Mouse (Mus musculus): ENCODE measurements around the gene Rpl6. TPM values are rescaled to one million over a fixed set of nuclear protein-coding genes. Genes with fewer than 3 reads are reported as not detected.
"Not testable (repeated sequence)": the region's sequence is repeated elsewhere in the genome, so short reads cannot be mapped to it uniquely, and the experiment has no call there.

The Rpl6 gene
- polyA plus RNA-seq, 1 experiment from 2014 or later = 556 TPM

DNA sequence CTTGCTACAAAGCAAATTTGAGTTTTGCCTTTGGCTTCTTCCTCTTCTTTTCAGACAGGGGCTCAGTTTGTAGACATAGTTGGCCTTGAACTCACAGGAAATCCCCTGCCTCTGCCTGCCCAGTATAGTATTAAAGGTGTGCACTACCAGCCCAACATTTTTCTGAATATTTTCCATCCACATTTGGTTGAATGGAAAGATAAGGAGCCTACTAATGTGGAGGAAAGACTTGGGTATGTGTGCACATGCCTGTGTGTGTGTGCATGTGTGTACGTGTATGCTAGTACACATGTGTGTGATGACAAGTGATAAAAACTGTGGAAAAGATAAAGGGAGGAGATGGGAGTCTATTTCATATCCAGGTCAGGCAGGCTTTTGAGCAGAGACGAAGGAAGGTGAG lies 21.6 kb downstream of the Rpl6 start:
- no peaks in the 10 kb centered on the region for H3K9me3 ChIP-seq (replicated peaks)
- H3K4me3 ChIP-seq (replicated peaks) = peak overlapping the region; percentile 1; the same call in 1 of the 2 replicates
- H3K4me1 ChIP-seq (replicated peaks) = peaks cover 87% of the 10 kb centered on the region
- peak overlapping the region; percentile 85 for H3K27ac ChIP-seq
- WGBS (ENCODE audit: insufficient replicate concordance) = 41% methylated on average over 2 of the region's 2 CpGs
- ATAC-seq (ENCODE audit: low read depth) (no peak), DNase-seq (no peak)
- peak overlapping the region; percentile 64 for H3K9ac ChIP-seq
- peaks cover 32% of the 10 kb centered on the region for H3K36me3 ChIP-seq
- H3K4me2 ChIP-seq = peak overlapping the region; percentile 44
- H3K27me3 ChIP-seq = no peaks in the 10 kb centered on the region

DNA sequence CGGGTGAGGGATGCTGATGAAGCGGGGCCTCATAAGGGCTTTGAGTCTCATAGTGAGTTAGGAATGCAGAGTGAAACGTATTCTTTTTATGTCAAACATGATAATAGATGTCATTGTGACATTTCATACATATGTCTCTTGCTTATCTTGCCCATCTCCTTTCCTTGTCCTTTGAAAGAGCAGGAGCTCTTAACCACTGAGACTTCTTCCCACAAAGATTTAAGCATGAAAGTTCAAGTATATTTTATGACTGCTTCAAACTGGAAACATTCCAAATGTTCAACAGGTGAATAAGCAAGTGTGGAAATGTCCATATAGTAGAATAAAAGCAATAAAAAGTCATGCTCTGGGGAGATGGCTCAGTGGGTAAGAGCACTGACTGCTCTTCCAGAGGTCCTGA lies 22.1 kb downstream of the Rpl6 start:
- ATAC-seq (ENCODE audit: low read depth) = no peak

DNA sequence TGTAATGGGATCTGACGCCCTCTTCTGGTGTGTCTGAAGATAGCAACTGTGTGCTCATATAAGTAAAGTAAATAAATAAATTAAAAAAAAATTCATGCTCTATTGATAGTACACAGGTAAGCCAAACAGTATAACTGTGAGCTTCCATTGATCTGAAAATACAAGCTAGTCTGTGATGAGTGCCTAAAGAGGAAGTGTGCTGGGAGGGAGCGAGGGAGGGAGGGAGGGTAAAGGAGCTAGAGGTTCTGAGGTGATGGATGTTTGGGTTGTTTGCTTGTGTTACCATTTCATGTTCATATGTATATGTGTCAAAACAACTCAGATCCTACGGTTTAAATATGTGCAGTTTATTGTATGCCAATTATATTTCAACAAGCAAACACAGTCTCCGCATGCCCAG lies 22.6 kb downstream of the Rpl6 start:
- H3K4me2 ChIP-seq = peak overlapping the region; percentile 44
- WGBS (ENCODE audit: insufficient replicate concordance) = 68% methylated on average over 4 of the region's 4 CpGs
- H3K36me3 ChIP-seq = peaks cover 33% of the 10 kb centered on the region
- H3K4me1 ChIP-seq (replicated peaks) = peaks cover 90% of the 10 kb centered on the region
- H3K27me3 ChIP-seq = no peaks in the 10 kb centered on the region
- DNase-seq (no peak), ATAC-seq (ENCODE audit: low read depth) (no peak)
- H3K4me3 ChIP-seq (replicated peaks) = no peak overlapping the region
- H3K9me3 ChIP-seq (replicated peaks) = no peaks in the 10 kb centered on the region
- H3K27ac ChIP-seq = peak overlapping the region; percentile 85; the same call in 1 of the 2 replicates
- peak overlapping the region; percentile 64; the same call in 1 of the 2 replicates for H3K9ac ChIP-seq

More for the DNA sequence above, 22.1 kb downstream of the Rpl6 start:
- 49% methylated on average over 3 of the region's 3 CpGs for WGBS (ENCODE audit: insufficient replicate concordance)
- peak overlapping the region; percentile 1; the same call in 1 of the 2 replicates for H3K4me3 ChIP-seq (replicated peaks)
- no peak for DNase-seq
- H3K36me3 ChIP-seq = peaks cover 32% of the 10 kb centered on the region
- peak overlapping the region; percentile 64 for H3K9ac ChIP-seq
- peak overlapping the region; percentile 85 for H3K27ac ChIP-seq
- H3K27me3 ChIP-seq = no peaks in the 10 kb centered on the region
- peaks cover 89% of the 10 kb centered on the region for H3K4me1 ChIP-seq (replicated peaks)
- H3K9me3 ChIP-seq (replicated peaks) = no peaks in the 10 kb centered on the region
- peak overlapping the region; percentile 44 for H3K4me2 ChIP-seq

DNA sequence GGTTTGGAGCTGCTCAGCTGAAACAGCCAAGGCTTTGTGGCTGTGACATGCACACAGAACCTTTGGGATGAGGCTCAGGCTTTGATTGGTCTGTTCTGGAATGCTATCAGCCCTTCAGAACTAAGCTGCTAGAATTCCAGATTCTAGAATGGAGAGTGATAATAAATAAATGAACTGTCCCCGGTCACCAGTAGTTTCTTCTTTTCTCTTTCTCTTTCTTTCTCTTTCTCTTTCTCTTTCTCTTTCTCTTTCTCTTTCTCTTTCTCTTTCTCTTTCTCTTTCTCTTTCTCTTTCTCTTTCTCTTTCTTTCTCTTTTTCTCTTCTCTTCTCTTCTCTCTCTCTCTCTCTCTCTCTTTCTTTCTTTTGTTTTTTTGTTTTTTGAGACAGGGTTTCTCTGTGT lies 23.0 kb downstream of the Rpl6 start:
- not testable (repeated sequence) for ATAC-seq (ENCODE audit: low read depth); H3K9me3 ChIP-seq (replicated peaks); H3K4me3 ChIP-seq (replicated peaks); DNase-seq; H3K27me3 ChIP-seq
- WGBS (ENCODE audit: insufficient replicate concordance) = 76% methylated on average over 1 of the region's 1 CpGs
- Histone ChIP-seq H3K4me1 (replicated peaks) (peaks cover 90% of the 10 kb centered on the region), H3K9ac (0 out of 2 replicates have a peak overlapping the region, but pooled peaks have one; percentile 31), H3K4me2 (peak overlapping the region; percentile 41), H3K27ac (peak overlapping the region; percentile 85; the same call in 1 of the 2 replicates), H3K36me3 (peaks cover 36% of the 10 kb centered on the region)

DNA sequence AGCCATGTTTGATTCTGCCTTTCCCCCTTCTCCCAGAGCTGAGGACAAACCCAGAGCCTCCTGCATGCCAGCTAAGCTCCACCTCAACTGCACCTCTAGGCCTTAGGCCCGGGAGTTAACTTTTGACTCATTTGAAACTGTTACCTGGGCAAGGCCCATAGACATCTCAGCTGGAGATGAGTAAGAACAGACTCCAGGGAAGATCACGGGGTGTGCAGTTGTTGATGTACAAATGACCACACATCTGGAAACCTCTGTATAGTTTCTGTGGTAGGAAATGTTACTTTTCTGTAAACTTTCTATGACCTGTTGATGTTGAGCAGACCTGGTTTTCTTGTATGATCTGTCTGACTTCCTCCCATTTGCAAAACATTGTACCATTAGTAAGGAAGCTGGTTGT lies 24.9 kb downstream of the Rpl6 start:
- Histone ChIP-seq H3K4me1 (replicated peaks) (peaks cover 95% of the 10 kb centered on the region), H3K4me3 (replicated peaks) (no peak overlapping the region), H3K4me2 (no peak overlapping the region), H3K27ac (peak overlapping the region; percentile 77), H3K9ac (no peak overlapping the region), H3K9me3 (replicated peaks) (no peaks in the 10 kb centered on the region), H3K36me3 (peaks cover 39% of the 10 kb centered on the region), H3K27me3 (no peaks in the 10 kb centered on the region)
- ATAC-seq (ENCODE audit: low read depth) (no peak), DNase-seq (no peak)
- WGBS (ENCODE audit: insufficient replicate concordance) = 93% methylated on average over 2 of the region's 2 CpGs

DNA sequence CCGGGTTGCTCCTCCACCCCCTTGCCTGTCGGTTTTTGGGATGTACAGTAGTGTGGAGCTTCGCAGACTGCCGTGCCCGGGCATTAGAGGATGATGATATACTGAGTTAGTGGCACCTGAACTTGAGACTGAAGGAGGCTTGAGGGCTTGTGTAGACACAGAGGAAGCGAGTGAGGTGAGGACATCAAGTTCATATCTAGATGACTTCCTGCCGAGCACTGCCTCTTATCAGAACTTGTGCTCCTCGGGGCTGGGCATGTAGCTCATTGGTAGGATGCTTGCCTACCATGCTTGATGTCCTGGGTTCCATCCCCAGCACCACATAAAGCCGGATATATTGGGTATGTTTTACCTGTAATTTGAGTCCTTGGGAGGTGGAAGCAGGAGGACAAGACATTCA lies 26.5 kb downstream of the Rpl6 start:
- peak; percentile 71 for ATAC-seq (ENCODE audit: low read depth)
- 48% methylated on average over 9 of the region's 9 CpGs for WGBS (ENCODE audit: insufficient replicate concordance)
- H3K9me3 ChIP-seq (replicated peaks) = no peaks in the 10 kb centered on the region

DNA sequence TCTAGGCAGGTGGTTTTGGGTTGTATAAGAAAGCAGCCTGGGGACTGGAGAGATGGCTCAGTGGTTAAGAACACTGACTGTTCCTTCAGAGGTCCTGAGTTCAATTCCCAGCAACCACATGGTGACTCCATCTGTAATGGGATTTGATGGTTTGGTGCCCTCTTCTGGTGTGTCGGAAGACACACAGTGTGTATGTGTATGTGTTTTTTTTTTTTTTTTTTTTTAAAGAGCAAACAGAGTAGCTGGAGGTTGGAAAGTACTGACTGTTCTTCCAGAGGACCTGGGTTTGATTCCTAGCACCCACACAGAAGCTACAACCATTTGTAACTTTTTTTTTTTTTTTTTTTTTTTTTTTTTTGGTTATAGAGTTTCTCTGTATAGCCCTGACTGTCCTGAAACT lies 28.5 kb downstream of the Rpl6 start:
- peaks cover 35% of the 10 kb centered on the region for H3K36me3 ChIP-seq
- H3K9ac ChIP-seq = no peak overlapping the region
- H3K4me1 ChIP-seq (replicated peaks) = peaks cover 94% of the 10 kb centered on the region
- peak overlapping the region; percentile 99 for H3K27ac ChIP-seq
- no peaks in the 10 kb centered on the region for H3K9me3 ChIP-seq (replicated peaks)
- no peak for ATAC-seq (ENCODE audit: low read depth)
- H3K4me3 ChIP-seq (replicated peaks) = no peak overlapping the region
- H3K4me2 ChIP-seq = 0 out of 2 replicates have a peak overlapping the region, but pooled peaks have one; percentile 49
- no peak for DNase-seq
- 86% methylated on average over 1 of the region's 1 CpGs for WGBS (ENCODE audit: insufficient replicate concordance)
- no peaks in the 10 kb centered on the region for H3K27me3 ChIP-seq

More for the DNA sequence above, 26.5 kb downstream of the Rpl6 start:
- H3K4me2 ChIP-seq = peak overlapping the region; percentile 46
- H3K27ac ChIP-seq = peak overlapping the region; percentile 77
- H3K9ac ChIP-seq = peak overlapping the region; percentile 51
- H3K36me3 ChIP-seq = peaks cover 40% of the 10 kb centered on the region
- peak overlapping the region; percentile 4 for H3K4me3 ChIP-seq (replicated peaks)
- H3K4me1 ChIP-seq (replicated peaks) = peaks cover 96% of the 10 kb centered on the region
- no peak for DNase-seq
- no peaks in the 10 kb centered on the region for H3K27me3 ChIP-seq

DNA sequence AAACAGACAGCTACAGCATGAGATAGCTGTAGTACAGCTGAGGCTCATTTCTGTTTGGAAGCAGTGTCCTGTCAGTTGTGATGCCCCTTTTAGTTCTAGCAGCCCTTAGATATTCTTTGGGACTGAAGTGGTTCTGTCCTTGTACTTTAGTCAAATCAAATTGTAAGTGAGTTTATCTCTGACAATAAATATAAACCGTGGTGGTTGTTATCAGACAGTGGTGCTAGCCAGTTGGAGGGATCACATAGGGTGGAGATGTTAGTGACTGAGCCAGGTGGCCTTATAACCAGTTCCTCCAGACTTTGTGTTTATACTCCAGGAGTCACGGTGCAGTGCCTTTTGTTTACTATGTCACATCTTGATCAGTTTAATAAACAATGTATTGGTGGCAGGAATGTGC lies 29.4 kb downstream of the Rpl6 start:
- H3K36me3 ChIP-seq = peaks cover 29% of the 10 kb centered on the region
- H3K4me3 ChIP-seq (replicated peaks) = peak overlapping the region; percentile 14; the same call in 1 of the 2 replicates
- peak; percentile 58 for ATAC-seq (ENCODE audit: low read depth)
- peaks cover 94% of the 10 kb centered on the region for H3K4me1 ChIP-seq (replicated peaks)
- H3K27ac ChIP-seq = peak overlapping the region; percentile 99
- H3K27me3 ChIP-seq = no peaks in the 10 kb centered on the region
- DNase-seq = no peak
- WGBS (ENCODE audit: insufficient replicate concordance) = 23% methylated on average over 2 of the region's 2 CpGs
- H3K4me2 ChIP-seq = peak overlapping the region; percentile 49
- H3K9me3 ChIP-seq (replicated peaks) = no peaks in the 10 kb centered on the region
- H3K9ac ChIP-seq = peak overlapping the region; percentile 65

DNA sequence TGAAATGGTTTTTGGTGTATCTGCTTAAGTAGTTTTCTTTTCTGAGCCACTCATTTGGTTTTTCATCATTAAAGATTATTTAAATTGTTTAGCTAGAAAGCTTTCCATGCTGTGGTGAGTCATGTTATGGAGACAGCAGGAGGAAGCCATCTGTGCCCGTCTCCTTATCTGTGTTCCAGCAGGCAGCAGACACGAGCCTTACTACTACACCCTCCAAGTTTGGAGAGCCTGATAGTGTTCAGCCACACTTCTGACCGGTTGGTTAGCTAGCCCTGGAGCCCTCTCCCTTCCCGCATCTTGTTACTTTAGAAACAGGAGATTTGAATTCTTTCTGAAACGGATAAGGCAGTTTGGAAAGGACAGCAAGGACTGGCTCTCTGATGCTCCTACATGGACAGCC lies 31.9 kb downstream of the Rpl6 start:
- peak overlapping the region; percentile 99 for H3K27ac ChIP-seq
- 16% methylated on average over 5 of the region's 5 CpGs for WGBS (ENCODE audit: insufficient replicate concordance)
- peak overlapping the region; percentile 37 for H3K4me3 ChIP-seq (replicated peaks)
- DNase-seq (peak; percentile 87), ATAC-seq (ENCODE audit: low read depth) (peak; percentile 97)
- H3K4me2 ChIP-seq = peak overlapping the region; percentile 63
- H3K36me3 ChIP-seq = peaks cover 15% of the 10 kb centered on the region
- H3K4me1 ChIP-seq (replicated peaks) = peaks cover 93% of the 10 kb centered on the region
- peak overlapping the region; percentile 75 for H3K9ac ChIP-seq
- no peaks in the 10 kb centered on the region for H3K9me3 ChIP-seq (replicated peaks)
- H3K27me3 ChIP-seq = no peaks in the 10 kb centered on the region

DNA sequence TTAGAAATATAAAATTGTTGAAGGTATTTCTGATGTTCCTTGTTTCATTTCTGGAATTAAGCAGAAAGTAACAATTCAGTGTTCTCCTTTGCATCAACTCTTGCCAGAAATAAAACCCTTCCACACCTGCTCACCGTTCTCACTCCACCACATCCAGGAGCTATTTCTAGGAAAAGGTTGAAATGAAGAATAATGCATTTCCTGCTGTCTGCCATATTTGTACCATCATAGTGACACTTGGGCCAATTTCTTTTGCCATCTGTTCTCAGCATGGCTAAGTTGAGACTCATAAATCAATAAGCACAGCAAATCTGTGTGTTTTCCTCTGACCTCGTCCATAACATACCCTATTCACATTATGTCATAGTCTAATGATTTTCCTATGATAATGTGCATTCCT lies 33.9 kb downstream of the Rpl6 start:
- Histone ChIP-seq H3K9me3 (replicated peaks) (no peaks in the 10 kb centered on the region), H3K27ac (peak overlapping the region; percentile 99), H3K9ac (peak overlapping the region; percentile 44), H3K36me3 (peaks cover 8% of the 10 kb centered on the region), H3K27me3 (no peaks in the 10 kb centered on the region), H3K4me1 (replicated peaks) (peaks cover 95% of the 10 kb centered on the region), H3K4me2 (peak overlapping the region; percentile 12; the same call in 1 of the 2 replicates), H3K4me3 (replicated peaks) (no peak overlapping the region)
- DNase-seq (no peak), ATAC-seq (ENCODE audit: low read depth) (no peak)
- 72% methylated on average over 2 of the region's 2 CpGs for WGBS (ENCODE audit: insufficient replicate concordance)

DNA sequence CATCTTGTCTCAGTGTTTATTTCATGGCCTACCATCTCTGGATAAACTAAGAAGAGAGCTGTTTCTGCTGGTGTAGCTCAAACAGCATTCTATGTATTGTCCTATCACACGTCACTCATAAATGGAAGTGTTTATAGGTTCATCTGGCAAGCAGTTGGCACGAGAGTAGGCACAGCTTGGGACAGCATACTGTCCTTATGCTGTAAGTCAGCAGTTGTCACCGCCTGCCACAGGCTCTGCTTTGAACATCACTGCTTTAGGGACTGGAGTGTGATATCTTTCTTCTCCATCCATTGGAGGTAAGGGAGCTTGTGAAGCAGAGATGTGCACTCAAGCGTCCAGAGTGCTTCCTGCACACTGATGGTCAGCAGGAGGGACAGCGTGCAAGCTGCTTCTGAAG lies 35.6 kb downstream of the Rpl6 start:
- DNase-seq (no peak), ATAC-seq (ENCODE audit: low read depth) (no peak)
- Histone ChIP-seq H3K4me1 (replicated peaks) (peaks cover 95% of the 10 kb centered on the region), H3K9ac (peak overlapping the region; percentile 67), H3K27me3 (no peaks in the 10 kb centered on the region), H3K4me3 (replicated peaks) (no peak overlapping the region), H3K27ac (peak overlapping the region; percentile 99), H3K36me3 (peaks cover 13% of the 10 kb centered on the region), H3K9me3 (replicated peaks) (no peaks in the 10 kb centered on the region), H3K4me2 (peak overlapping the region; percentile 37)
- 59% methylated on average over 5 of the region's 5 CpGs for WGBS (ENCODE audit: insufficient replicate concordance)

DNA sequence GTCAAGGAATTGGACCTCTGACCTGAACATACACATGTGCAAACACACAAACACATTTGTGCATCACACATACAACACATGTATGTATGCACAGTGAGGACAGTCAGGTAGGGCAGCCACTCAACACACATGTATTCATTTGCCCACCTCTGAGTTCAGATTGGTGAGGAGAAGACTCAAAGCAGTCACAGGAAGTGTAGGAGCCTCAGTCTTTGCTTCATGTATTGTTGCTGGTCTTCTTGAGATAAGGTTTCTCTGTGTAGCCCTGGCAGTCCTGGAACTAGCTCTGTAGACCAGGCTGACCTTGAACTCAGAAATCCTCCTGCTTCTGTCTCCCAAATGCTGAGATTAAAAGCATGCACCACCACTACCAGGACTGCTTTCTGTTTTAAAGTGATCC lies 36.9 kb downstream of the Rpl6 start:
- H3K27ac ChIP-seq = peak overlapping the region; percentile 99
- no peaks in the 10 kb centered on the region for H3K9me3 ChIP-seq (replicated peaks)
- 0 out of 2 replicates have a peak, but pooled peaks cover 8% of the 10 kb centered on the region for H3K36me3 ChIP-seq
- peak overlapping the region; percentile 75 for H3K9ac ChIP-seq
- peak overlapping the region; percentile 9; the same call in 1 of the 2 replicates for H3K4me3 ChIP-seq (replicated peaks)
- peaks cover 97% of the 10 kb centered on the region for H3K4me1 ChIP-seq (replicated peaks)
- ATAC-seq (ENCODE audit: low read depth) (no peak), DNase-seq (no peak)
- H3K4me2 ChIP-seq = peak overlapping the region; percentile 71
- no peaks in the 10 kb centered on the region for H3K27me3 ChIP-seq

Data from liver, embryonic 13.5 days (tissue).